Mouse (Mus musculus) leukemia stem cell, adult 10-12 weeks (primary cell): Measurements from ENCODE around the gene Upk3a. TPM values are rescaled to one million over a fixed set of nuclear protein-coding genes. Genes with fewer than 3 reads are reported as not detected.

Experiments used
- polyA plus RNA-seq: library from polyadenylated mRNA; stranded (reverse); fragments of >175 nt; gene quantifications from 2 replicates; pipeline ENCODE4 v1.2.3, GENCODE M21; 2012; ENCODE audit warnings: low replicate concordance

The Upk3a gene
- not detected in 2 replicates for polyA plus RNA-seq

DNA sequence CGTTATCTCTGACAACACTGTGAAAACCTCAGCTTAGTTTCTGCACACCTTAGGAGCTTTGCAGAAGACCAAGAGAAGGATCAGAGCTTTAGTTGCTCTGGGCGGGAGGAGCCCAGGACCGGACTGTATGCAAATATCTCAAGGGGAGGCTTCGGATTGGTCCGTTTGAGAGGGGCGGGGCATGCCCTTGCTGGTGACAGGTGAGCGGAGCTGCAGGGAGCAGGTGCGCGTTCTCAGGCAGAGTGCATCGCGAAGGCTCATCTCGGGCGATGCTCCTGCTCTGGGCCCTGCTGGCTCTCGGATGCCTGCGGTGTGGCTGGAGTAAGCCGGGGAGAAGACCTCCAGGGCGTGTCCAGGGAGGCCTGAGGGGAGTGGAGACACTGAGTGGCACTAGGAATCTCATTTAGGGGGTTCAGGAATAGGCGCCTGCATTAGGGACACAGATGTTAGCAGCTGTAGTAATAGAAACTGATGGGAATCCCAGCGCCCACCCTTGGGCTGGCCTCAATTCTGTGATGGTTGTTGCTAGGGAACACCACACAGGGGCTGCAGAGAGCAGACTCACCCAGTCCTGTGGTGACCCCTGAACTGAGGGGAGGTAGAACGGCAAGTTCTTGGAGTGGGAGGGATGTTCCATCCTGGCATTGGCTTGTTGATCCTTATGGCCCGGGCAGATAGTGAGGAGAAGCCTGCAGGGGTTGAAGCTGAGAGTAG is at the start of gene Upk3a:
TSS of gene Upk3a (plus strand) at position 191 of the 714 bp plus-strand sequence.

GRCm38 (mm10) chr15:84987874-84988825 is 28.8 kb upstream of the Upk3a start, which contains the start of gene 5031439G07Rik:
5031439G07Rik (minus strand) TSS chr15:84988551.

GRCm38 (mm10) chr15:85028648-85029047 is 11.7 kb downstream of the Upk3a start, which contains the start of gene Fam118a:
Fam118a (plus strand) TSS chr15:85028948.

Other genes with a start within 250 kb of the Upk3a start
- gene Phf21b, start 161.1 kb upstream of the Upk3a start, polyA plus RNA-seq = 1.1 and 3.9 TPM in 2 replicates
- gene Gm29666, start 97.1 kb upstream of the Upk3a start, polyA plus RNA-seq = 0.05 and 0.10 TPM in 2 replicates
- 5.9 and 16.6 TPM in 2 replicates for gene Nup50, start 93.7 kb upstream of the Upk3a start, polyA plus RNA-seq
- gene 5031439G07Rik, start 28.6 kb upstream of the Upk3a start, polyA plus RNA-seq = 30.2 and 31.4 TPM in 2 replicates
- gene Fam118a, start 11.8 kb downstream of the Upk3a start, polyA plus RNA-seq = 1.5 and 2.3 TPM in 2 replicates
- not detected in 2 replicates for gene Smc1b, start 114.8 kb downstream of the Upk3a start, polyA plus RNA-seq
- not detected in 2 replicates for gene Ribc2, start 114.9 kb downstream of the Upk3a start, polyA plus RNA-seq
- 0.19 TPM in 1 of 2 replicates, not detected in the other for gene Fbln1, start 188.8 kb downstream of the Upk3a start, polyA plus RNA-seq